Mouse (Mus musculus) testis, adult 2 months (tissue): ENCODE measurements around the gene Celsr3.

Experiments used
- CTCF ChIP-seq: fragments of 200-500 bp; IDR thresholded peaks from 2 replicates; pipeline ENCODE4 v1.5.1; 2012; ENCODE audit warnings: low read depth, mild to moderate bottlenecking, inconsistent platforms, low read length, moderate library complexity; ENCODE audit not compliant: control insufficient read depth, insufficient read depth, insufficient replicate concordance
- POLR2A ChIP-seq: fragments of 200-500 bp; IDR thresholded peaks from 2 replicates; pipeline ENCODE4 v1.6.1; 2012; ENCODE audit warnings: low read depth, mild to moderate bottlenecking, inconsistent platforms, low read length, moderate library complexity; ENCODE audit not compliant: control insufficient read depth

- no peak for TF ChIP-seq CTCF
- TF ChIP-seq POLR2A: no peak
Measured at GRCm38 (mm10) chr9:108827906-108828305, 1.8 kb downstream of the Celsr3 start.
